Mouse (Mus musculus) ES-E14 (cell line): ENCODE data around the gene Macf1.

ENCODE experiments used
- CHD2 ChIP-seq: IDR thresholded peaks from 2 replicates; pipeline ENCODE4 v1.6.1; 2014; ENCODE audit warnings: mild to moderate bottlenecking, low read depth, low read length, inconsistent platforms
- HCFC1 ChIP-seq: IDR thresholded peaks from 2 replicates; pipeline ENCODE4 v1.6.1; 2012; ENCODE audit warnings: low read length, inconsistent platforms, borderline replicate concordance; ENCODE audit not compliant: insufficient read depth
- MAFK ChIP-seq: IDR thresholded peaks from 2 replicates; pipeline ENCODE4 v1.6.1; 2014; ENCODE audit warnings: mild to moderate bottlenecking, low read depth, low read length, inconsistent platforms; ENCODE audit not compliant: insufficient read depth
- ZC3H11A ChIP-seq: IDR thresholded peaks from 2 replicates; pipeline ENCODE4 v1.6.1; 2012; ENCODE audit warnings: low read depth, mild to moderate bottlenecking, inconsistent platforms, low read length, borderline replicate concordance

DNA sequence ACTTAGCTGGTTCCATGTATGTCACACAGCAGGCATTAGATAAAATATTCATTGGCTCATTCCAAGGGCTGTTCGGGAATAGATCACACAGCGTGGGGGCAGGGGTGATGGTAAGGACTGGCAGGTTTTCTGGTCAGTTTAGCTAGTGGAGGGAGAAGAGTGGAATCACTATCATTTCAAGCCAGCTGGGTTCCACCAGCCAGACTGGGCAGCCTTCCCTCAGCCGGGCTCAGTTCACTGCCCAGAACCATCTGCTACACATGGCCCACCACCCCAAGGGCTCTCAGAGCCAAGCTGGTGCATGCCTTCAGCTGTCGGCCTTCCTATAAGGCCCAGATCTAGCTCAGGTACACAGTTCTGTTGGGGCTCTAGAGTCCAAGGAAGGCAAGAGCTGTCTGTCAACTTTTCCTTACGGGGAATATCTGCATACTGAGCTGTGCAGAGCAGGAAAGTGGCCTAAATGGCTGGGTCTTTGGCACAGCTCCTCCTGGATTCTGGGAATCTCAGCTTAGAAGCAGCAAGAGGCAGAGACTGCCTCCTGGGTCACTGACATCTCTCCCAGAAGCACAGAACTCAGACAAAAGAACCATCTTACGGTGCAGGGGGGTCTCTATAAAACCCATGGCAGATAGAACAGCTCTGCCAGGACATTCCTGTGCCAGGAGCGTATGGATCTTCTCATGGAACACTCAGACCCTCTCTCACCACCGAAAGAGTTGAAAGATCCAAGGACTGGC is 1.5 kb upstream of the Macf1 start:
- TF ChIP-seq ZC3H11A (no peak), MAFK (no peak), HCFC1 (no peak), CHD2 (no peak)
